Mouse (Mus musculus) heart, embryonic 14.5 days (tissue): Measurements from ENCODE around the gene Ren1. TPM values are rescaled to one million over a fixed set of nuclear protein-coding genes. Genes with fewer than 3 reads are reported as not detected.
A peak's percentile ranks its signal among the peaks of the same experiment; 100 is the strongest.

ENCODE experiments used
- ATAC-seq: fragments of 200-750 bp; cut with Nextera tagmentation; 2 replicates; pipeline ENCODE4 v1.8.0; 2017; ENCODE audit warnings: low read depth, moderate TSS enrichment; ENCODE audit not compliant: insufficient number of reproducible peaks, insufficient read depth, low FRiP score
- H3K27ac ChIP-seq, 2 experiments: fragments of 200-500 bp in 1 of 2; fragments of 300-500 bp in 1 of 2; sonication (generic) in 1 of 2; replicated peaks in 1 of 2; 2 replicates each; pipeline ENCODE4 v1.5.1; 2012 to 2014; ENCODE audit warnings: low read depth in 2 of 2, low read length in 2 of 2, control low read depth in 1 of 2, mild to moderate bottlenecking in 1 of 2, mixed read lengths in 1 of 2; ENCODE audit not compliant: control insufficient read depth in 1 of 2, insufficient read depth in 1 of 2
- H3K27me3 ChIP-seq: fragments of 300-500 bp; sonication (generic); 2 replicates; pipeline ENCODE4 v1.6.1; 2014; ENCODE audit warnings: mild to moderate bottlenecking, low read length, control low read depth; ENCODE audit not compliant: control insufficient read depth, insufficient read depth
- H3K36me3 ChIP-seq: fragments of 300-500 bp; sonication (generic); 2 replicates; pipeline ENCODE4 v1.6.1; 2014; ENCODE audit warnings: mild to moderate bottlenecking, control low read depth, low read length, mixed read lengths; ENCODE audit not compliant: control insufficient read depth, insufficient read depth
- H3K4me1 ChIP-seq, 2 experiments: fragments of 200-500 bp in 1 of 2; fragments of 300-500 bp in 1 of 2; sonication (generic) in 1 of 2; 2 replicates each; pipeline ENCODE4 v1.6.1; 2012 to 2014; ENCODE audit warnings: low read length in 2 of 2, control low read depth in 1 of 2, mixed read lengths in 1 of 2; ENCODE audit not compliant: control insufficient read depth in 2 of 2, insufficient read depth in 2 of 2
- H3K4me2 ChIP-seq: fragments of 300-500 bp; sonication (generic); 2 replicates; pipeline ENCODE4 v1.6.1; 2014; ENCODE audit warnings: mild to moderate bottlenecking, low read length
- H3K4me3 ChIP-seq, 2 experiments: fragments of 200-500 bp in 1 of 2; fragments of 300-500 bp in 1 of 2; sonication (generic) in 1 of 2; 2 replicates each; pipeline ENCODE4 v1.5.1; 2012 to 2014; ENCODE audit warnings: low read length in 2 of 2, mild to moderate bottlenecking in 2 of 2, control low read depth in 1 of 2, low read depth in 1 of 2, moderate library complexity in 1 of 2; ENCODE audit not compliant: control insufficient read depth in 1 of 2, insufficient read depth in 1 of 2
- H3K9ac ChIP-seq: fragments of 300-500 bp; sonication (generic); 2 replicates; pipeline ENCODE4 v1.6.1; 2014; ENCODE audit warnings: mild to moderate bottlenecking, low read length
- H3K9me3 ChIP-seq: fragments of 300-500 bp; sonication (generic); 2 replicates; pipeline ENCODE4 v1.6.1; 2016; ENCODE audit warnings: low read length, control low read depth; ENCODE audit not compliant: control insufficient read depth
- WGBS: fragments of 180-500 bp; shearing (Covaris S2); extraction: QIAGEN DNeasy Blood & Tissue Kit; methylation state at CpG from one replicate; pipeline ENCODE4 v1.1.7; 2014; 5-methylcytosine and 5-hydroxymethylcytosine counted together
- polyA plus RNA-seq: library from polyadenylated mRNA; unstranded; fragments of >200 nt; fragmentation: Nextera tagmentation; extraction: Ambion mirVana; gene quantifications from 2 replicates; pipeline ENCODE4 v1.2.1, GENCODE M21; 2014

Gene Ren1
- polyA plus RNA-seq, 1 experiment from 2014 or later: not detected

DNA sequence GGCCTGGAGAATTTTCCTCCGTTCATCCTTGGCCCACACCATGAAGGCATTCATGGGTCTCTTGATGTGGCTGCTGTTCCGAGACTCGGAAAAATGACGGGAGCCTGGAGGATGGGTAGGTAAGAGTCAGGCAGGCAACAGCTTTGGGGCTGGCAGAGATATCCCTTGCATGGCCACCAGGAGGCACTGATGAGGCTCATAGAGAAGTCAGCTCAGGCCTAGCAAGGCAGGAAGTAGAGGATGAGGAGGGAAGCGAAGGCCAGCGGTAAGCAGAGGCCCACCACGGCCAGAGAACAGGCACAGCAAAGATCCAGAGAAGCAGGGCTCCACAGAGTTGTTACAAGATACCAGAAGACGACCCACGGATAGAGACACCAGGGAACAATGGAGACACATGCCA, 35.2 kb downstream of the Ren1 start:
- no peak for ATAC-seq
- 31% methylated on average over 9 of the region's 9 CpGs for WGBS
- Histone ChIP-seq H3K27me3 (no peaks in the 10 kb centered on the region), H3K4me3 (no peak overlapping the region), H3K9me3 (no peaks in the 10 kb centered on the region), H3K4me1 (peaks cover 1 to 12% of the 10 kb centered on the region in 2 experiments; a peak in 2 of 4 replicates), H3K36me3 (peaks cover 46% of the 10 kb centered on the region), H3K4me2 (peak overlapping the region; percentile 29; the same call in 1 of the 2 replicates), H3K9ac (peak overlapping the region; percentile 30; the same call in 1 of the 2 replicates), H3K27ac (no peak overlapping the region)

DNA sequence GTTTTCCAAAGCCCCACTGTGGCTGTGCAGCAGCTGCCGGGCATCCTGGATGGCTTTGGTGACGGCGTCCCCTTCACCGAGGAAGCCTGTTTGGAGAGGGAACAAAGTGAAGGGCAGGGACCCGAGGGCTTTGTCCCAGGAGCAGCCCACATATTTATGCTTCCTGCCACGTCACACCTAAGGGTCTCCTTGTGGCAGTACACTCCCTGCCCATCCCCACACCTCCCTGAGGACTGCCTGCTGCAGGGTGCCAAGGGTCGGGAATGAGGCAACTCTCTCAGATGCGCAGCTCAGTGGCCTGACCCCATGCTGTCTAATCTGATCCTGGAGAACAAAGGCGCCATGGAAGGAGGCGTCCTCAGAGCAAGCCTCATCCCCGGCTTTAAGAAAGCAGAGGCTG, 35.9 kb downstream of the Ren1 start:
- no peak overlapping the region for H3K27ac ChIP-seq
- peaks cover 52% of the 10 kb centered on the region for H3K36me3 ChIP-seq
- no peaks in the 10 kb centered on the region for H3K27me3 ChIP-seq
- no peak for ATAC-seq
- no peak overlapping the region for H3K4me3 ChIP-seq
- WGBS: 69% methylated on average over 11 of the region's 11 CpGs
- no peak overlapping the region for H3K4me2 ChIP-seq
- H3K9ac ChIP-seq: no peak overlapping the region
- 0 out of 2 replicates have a peak, but pooled peaks cover under 1% of the 10 kb centered on the region for H3K9me3 ChIP-seq
- H3K4me1 ChIP-seq: peaks cover 0 to 8% of the 10 kb centered on the region in 2 experiments; a peak in 2 of 4 replicates

DNA sequence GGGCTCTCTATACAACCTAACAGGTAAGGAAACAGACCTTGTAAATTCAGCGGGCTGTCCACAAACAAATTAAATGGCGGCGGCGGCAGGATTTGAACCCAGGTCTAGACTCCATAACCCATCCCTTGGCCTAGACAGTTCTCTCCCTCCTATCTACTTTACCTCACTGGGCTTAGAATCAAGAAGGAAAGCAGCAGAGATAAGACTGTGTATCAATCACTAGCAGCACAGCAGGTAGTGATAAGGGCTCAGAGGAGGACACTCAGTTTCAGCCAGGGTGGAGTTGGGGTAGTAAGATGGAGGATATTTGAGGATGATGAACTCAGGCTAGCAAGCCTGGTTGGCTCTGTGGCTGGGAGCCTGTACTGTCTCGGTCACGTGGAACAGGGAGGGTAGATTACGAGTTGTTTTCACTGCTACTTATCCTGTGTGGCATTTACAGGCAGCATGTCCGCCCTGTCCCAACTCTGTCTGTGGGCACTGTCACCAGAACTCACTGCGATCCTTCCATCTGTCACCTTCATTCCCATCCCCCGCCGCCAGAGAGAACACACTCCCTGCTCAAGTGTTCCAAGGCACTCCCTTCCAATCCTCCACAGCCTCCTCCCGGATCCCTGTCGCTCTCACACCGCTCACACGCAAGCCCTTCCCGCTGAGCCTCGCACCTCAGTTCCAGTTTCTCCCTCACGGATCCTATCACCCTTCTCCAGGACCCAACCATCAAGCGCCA, 37.4 kb downstream of the Ren1 start:
- H3K4me1 ChIP-seq: peaks cover 0 to 4% of the 10 kb centered on the region in 2 experiments; a peak in 2 of 4 replicates
- H3K27ac ChIP-seq: no peak overlapping the region
- H3K4me3 ChIP-seq: no peak overlapping the region
- H3K27me3 ChIP-seq: no peaks in the 10 kb centered on the region
- no peak overlapping the region for H3K9ac ChIP-seq
- peak overlapping the region; percentile 31; the same call in 1 of the 2 replicates for H3K4me2 ChIP-seq
- WGBS: 38% methylated on average over 19 of the region's 19 CpGs
- H3K9me3 ChIP-seq: 0 out of 2 replicates have a peak, but pooled peaks cover 6% of the 10 kb centered on the region
- ATAC-seq: 0 out of 2 replicates have a peak, but pooled peaks have one; percentile 8
- H3K36me3 ChIP-seq: peaks cover 64% of the 10 kb centered on the region

DNA sequence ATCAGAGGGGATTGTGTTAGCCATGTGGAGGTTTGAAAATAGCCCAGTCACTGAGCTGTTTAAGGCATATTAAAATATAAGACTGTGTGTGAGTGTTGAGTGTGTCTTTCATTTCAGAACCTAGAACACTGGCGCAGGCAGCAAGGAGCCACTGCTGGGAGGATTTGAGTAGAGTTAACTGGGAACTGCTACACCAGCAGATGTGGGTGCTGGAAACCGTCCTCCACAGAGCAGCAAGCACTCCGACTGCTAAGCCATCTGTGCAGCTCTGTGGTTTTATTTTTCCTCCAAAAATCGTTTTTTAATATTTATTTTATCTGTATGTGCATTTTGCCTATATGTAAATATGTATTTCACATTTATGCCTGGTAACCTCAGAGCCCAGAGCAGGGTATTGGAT, 44.4 kb downstream of the Ren1 start:
- no peaks in the 10 kb centered on the region for H3K27me3 ChIP-seq
- H3K9me3 ChIP-seq: 0 out of 2 replicates have a peak, but pooled peaks cover 6% of the 10 kb centered on the region
- no peak for ATAC-seq
- H3K4me3 ChIP-seq: no peak overlapping the region
- H3K27ac ChIP-seq: no peak overlapping the region
- peaks cover 29% of the 10 kb centered on the region; the same call in 1 of the 2 replicates for H3K36me3 ChIP-seq
- H3K4me2 ChIP-seq: no peak overlapping the region
- no peak overlapping the region for H3K9ac ChIP-seq
- WGBS: 66% methylated on average over 4 of the region's 4 CpGs
- H3K4me1 ChIP-seq: peaks cover 4 to 6% of the 10 kb centered on the region in 2 experiments; a peak in 2 of 4 replicates

DNA sequence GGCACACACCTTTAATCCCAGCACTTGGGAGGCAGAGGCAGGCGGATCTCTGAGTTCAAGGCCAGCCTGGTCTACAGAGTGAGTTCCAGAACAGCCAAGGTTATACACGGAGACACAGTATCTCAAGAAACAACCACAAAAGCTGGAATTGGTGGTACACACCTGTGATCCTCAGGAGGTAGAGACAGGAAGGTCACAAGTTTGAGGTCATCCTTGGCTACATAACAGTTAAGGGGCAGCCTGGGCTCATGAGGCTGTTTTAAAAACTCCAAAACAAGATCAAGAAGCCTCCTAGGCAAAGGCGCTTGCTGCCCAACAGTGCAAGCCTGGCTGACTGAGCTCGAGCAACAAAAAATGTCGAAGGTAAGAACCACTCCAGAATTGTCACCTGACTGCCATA, 46.4 kb downstream of the Ren1 start:
- H3K27ac ChIP-seq: no peak overlapping the region
- 87% methylated on average over 5 of the region's 5 CpGs for WGBS
- H3K4me1 ChIP-seq: peaks cover 4 to 6% of the 10 kb centered on the region in 2 experiments; a peak in 2 of 4 replicates

DNA sequence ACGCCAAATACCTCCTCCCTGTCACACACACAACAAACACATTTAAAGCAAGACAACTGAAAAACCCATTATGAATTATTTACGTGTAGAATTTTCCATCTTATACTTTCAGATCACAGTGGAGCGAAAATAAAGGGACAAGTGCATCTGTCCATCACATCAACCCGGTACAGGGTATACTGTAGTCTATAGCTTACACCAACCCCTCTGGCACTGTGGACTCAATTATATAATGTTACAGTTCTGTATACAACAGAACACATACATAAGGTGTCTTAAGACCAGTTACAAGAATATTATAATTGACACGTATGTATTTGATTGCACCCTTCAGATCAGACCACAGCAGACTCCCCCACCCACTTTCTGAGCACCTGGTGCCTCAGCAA, 46.8 kb downstream of the Ren1 start:
- Histone ChIP-seq H3K9ac (peak overlapping the region; percentile 25; the same call in 1 of the 2 replicates), H3K4me2 (peak overlapping the region; percentile 25), H3K27me3 (no peaks in the 10 kb centered on the region), H3K4me3 (no peak overlapping the region), H3K36me3 (peaks cover 6% of the 10 kb centered on the region; the same call in 1 of the 2 replicates), H3K27ac (peak overlapping the region; percentile 31 to 74; a peak in 3 of 4 replicates), H3K4me1 (peaks cover 4 to 6% of the 10 kb centered on the region in 2 experiments; a peak in 2 of 4 replicates), H3K9me3 (no peaks in the 10 kb centered on the region)
- WGBS: 78% methylated on average over 5 of the region's 5 CpGs
- ATAC-seq: no peak

More for the DNA sequence above, 46.4 kb downstream of the Ren1 start:
- H3K36me3 ChIP-seq: peaks cover 9% of the 10 kb centered on the region; the same call in 1 of the 2 replicates
- H3K27me3 ChIP-seq: no peaks in the 10 kb centered on the region
- H3K9me3 ChIP-seq: 0 out of 2 replicates have a peak, but pooled peaks cover under 1% of the 10 kb centered on the region
- H3K4me2 ChIP-seq: no peak overlapping the region
- no peak for ATAC-seq
- H3K4me3 ChIP-seq: no peak overlapping the region
- no peak overlapping the region for H3K9ac ChIP-seq

DNA sequence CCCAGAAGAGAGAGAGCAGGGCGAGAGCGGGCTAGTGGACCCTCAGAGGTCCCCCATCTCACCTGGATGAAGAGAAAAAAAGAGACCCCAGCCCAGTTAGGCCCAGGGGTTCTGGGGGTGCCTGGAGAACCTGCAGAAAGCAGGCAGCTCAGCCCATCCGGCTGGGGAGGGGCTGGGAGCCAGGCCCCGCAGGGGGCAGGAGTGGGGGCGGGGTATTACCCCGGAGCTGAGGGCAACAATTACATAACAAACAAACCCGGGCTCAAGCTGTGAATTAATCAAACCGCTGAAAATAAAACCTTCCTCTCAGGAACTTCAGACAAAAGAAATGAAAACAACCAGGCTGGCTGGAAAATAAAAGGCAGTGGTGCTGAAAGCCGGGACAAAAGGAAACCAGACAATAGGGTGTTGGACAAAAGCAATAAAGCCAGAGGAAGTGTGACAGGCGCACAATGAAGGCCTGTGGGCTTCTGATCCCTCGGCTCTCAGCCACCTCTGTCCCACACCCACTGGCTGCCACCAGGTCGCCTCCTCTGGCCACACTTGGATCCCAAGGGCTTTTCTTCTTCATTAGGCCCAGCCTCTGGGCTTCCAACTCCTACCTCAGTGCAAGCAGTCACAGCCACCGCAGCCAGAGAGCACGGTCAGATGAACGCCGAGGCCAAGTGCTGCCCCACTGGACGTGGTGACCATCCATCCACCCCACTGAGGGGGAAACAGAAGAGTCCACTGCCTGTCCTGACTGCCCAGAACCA, 47.4 kb downstream of the Ren1 start:
- H3K4me3 ChIP-seq: no peak overlapping the region
- no peaks in the 10 kb centered on the region for H3K27me3 ChIP-seq
- 0 out of 2 replicates have a peak, but pooled peaks cover 3% of the 10 kb centered on the region for H3K36me3 ChIP-seq
- H3K27ac ChIP-seq: peak overlapping the region; percentile 64 to 74
- peak overlapping the region; percentile 25 for H3K4me2 ChIP-seq
- H3K9me3 ChIP-seq: no peaks in the 10 kb centered on the region
- WGBS: 18% methylated on average over 17 of the region's 17 CpGs
- H3K9ac ChIP-seq: peak overlapping the region; percentile 25; the same call in 1 of the 2 replicates
- peak; percentile 59 for ATAC-seq
- H3K4me1 ChIP-seq: peaks cover 4 to 6% of the 10 kb centered on the region in 2 experiments; a peak in 2 of 4 replicates
